Mouse (Mus musculus) testis, postnatal 14 days (tissue): ENCODE data around the gene Nup214.
A peak's percentile ranks its signal among the peaks of the same experiment; 100 is the strongest.
"Not testable (repeated sequence)": the region's sequence is repeated elsewhere in the genome, so short reads cannot be mapped to it uniquely, and the experiment has no call there.

Experiments
- DNase-seq: peaks from one replicate; pipeline ENCODE4 v3.0.0; 2021; ENCODE audit warnings: low spot score

Nup214 gene

DNA sequence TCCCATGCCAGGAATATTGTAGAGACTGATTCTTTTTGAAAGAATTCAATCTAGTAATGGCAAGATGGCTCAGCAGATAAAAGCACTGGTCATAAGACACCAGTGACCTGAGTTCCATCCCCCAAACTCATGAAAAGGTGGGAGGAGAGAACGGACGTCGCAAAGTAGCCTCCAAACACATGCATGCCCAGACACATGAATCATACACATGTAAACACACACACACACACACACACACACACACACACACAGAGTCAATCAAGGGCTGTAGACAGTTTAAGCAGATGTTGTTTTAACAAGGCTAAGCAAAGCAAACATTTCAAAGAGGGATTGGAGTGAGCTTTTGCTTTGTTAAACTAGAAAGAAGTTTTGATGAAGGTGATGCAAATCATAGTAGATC is 10.0 kb upstream of the Nup214 start:
- no peak for DNase-seq

DNA sequence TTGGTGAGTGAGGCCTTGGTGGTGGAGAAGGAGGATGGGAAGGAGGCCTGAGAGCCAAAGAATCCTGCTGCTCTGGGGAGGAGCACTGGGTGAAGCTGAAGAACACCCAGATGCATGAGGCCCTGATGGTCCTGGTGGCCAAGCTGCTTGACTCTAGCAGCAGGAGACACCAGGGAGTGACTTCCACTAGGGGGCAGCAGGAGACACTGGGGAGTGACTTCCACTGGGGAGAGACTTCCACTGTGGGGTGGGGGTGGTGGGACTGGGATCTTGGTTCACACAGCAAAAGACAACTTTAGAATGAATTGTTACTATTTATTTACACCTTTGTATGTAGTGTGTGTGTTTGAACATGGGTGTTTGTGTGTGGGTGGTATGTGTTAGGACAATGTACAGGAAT is 9.1 kb upstream of the Nup214 start:
- no peak for DNase-seq

DNA sequence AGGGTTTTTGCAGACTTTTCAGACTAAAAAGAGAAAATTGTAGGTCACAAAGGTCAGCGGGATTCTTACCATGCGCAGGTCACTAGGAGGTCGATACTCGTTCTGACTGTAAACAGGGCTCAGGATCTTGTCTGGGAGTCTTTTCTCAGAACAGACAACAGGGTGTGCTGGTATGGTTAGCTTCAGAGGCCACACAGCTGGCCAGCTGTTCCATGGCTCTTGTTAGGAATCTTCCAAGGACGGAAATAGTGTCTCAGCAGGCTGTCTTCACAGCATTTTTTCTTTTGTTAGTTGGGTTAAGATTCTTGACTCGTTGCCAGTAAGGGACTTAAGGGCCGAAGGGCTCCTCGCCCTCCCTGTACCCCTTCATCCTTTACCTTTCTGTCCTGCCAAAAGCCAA is 7.4 kb upstream of the Nup214 start:
- DNase-seq = no peak

DNA sequence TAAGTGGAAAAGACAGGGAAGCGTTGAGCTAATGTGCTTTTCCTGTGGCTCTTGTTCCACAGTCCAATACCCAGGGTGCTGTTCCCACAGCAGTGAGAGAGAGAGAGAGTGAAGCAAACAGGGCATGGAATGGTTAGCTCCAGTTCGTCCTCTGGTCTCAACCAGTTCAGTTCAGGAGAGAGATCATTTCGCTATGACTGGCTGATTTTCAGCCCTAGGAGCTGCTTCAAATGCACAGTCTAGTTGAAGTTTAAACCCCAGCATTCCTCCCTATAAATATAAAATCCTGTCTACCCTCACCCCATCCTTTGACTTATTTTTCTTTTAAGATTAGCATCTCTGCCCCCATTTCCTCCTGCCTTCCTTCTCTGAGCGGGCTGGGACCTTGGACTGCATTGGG is 1.6 kb upstream of the Nup214 start:
- DNase-seq = no peak

DNA sequence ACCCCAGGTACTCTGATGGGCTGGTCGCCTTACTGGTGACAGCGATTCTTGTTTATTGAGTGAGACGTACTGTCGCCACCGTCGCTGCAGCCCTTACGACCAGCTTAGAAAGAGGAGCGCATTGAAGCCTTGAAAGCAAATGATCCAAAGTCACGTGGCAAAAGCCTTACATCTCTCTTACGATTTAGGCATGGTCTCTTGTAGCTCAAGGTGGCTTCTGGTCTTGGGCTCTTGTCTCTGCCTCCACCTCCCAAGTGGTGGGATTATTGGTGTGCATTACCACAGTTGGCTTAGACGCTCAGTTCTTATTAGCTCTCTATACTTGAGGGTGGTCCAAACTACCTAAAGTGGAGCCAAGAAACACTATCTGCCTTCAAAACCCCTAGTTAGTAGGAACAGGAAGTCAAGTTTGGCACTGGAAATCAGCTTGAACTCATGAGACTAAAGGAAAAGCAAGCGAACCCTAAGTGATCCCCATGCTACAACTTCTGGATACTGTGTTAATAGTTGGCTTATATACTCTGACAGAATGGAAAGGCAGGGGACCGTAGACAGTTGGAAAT is 654 bp downstream of the Nup214 start:
- DNase-seq = no peak

DNA sequence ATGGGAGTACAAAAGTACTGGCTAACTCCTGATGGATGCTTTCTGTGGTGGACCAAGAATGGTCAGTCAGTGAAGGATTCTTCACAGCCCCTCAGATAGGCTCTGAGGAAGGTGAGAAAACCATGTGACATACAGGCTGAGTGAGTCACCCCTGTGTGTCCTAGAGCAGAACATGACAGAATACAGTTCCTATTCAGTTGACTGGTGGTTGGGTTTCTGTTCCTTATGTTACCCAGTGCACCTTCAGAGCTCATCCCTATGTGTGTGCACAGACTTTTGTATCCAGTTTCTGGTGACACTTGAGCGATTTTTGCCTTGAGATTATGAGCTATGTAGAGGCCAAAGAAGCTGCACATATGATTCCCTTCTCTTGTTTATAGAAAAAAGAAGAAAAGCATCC is 13.5 kb downstream of the Nup214 start:
- DNase-seq = no peak

DNA sequence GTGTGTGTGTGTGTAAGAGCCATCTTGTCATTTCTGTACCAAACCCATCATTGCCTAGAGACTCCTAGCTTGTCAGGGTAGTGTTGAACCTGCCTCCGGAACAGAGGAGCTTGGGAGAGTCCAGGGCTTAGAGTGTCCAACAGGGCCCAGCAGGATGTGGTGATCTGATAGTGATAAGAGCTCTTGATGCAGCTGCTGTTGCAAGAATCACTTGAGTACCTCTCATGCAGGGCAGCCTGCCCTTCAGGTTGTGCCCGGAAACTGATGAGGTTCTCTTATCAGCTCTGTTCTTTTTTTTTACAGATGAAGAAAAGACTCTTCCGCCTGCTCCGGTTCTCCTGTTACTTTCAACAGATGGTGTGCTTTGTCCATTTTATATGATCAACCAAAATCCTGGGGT is 16.7 kb downstream of the Nup214 start:
- DNase-seq = no peak

DNA sequence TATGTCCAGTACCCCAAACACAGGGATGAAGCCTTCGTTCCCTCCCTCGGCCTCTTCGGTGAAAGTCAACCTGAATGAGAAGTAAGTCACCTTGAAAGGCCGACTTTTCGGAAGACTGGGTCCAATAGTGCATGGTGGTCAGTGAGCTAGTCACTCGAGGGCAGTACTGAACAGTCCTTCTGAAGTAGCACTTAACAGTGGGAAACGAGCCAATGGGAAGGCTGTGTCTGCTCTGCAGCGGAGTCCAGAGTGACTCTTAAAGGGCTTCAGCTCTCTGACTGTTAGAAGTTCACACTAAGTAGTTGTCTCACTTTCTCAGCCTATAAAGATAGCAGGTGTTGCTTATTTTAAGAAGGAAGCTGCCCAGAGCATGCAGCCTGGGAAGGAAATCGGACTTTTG is 20.7 kb downstream of the Nup214 start:
- no peak for DNase-seq

DNA sequence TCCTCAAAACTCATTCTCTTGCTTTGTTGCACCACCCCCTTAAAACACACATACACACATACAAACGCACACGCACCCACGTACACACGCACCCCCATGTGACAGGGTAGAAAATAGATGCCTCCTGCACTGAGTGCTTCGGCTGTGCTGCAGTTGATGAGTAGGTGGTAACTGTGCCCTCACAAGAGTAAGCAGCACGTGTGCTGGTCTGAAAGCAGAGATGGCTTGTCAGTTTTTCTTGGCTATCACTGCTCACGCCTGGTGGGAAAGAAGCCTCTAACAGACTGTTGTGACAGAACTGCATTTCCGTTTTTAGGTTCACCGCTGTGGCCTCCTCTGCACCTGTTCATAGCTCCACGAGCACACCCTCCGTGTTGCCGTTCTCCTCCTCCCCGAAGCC is 21.8 kb downstream of the Nup214 start:
- no peak for DNase-seq

DNA sequence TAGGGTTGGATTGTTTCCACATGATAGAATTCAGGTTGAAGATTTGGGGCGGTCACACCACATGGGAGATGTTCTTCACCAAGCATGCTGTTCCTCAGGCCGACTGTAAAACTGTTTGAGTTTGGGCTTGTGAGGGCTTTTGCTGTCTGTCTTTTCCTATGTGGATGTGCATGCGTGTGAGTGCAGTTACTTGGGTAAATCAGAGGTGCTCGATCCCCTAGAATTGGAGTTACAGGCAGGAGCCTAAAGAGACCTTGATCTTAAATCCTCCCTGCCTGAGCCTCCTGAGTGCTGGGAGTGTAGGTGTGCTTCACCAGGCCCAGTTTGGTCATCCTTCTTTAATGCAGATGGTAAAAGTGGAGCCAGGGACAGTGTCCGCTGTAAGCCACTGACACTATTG is 23.3 kb downstream of the Nup214 start:
- DNase-seq = no peak

DNA sequence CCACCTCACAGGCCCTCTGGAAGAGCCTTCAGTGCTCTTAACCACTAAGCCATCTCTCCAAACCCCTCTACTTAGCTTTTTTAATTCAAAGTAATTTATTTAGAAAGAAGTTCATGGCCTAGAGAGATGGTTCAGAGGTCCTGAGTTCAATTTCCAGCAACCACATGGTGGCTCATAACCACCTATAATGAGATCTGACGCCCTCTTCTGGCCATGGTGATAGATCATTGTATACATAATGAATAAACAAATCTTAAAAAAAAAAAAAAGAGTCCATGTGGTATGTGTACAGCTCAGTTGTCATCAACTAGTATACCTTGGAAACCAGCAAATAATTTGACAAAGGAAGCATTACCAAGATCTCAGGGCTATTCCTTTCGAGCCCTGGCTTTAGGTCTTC is 24.2 kb downstream of the Nup214 start:
- no peak for DNase-seq

DNA sequence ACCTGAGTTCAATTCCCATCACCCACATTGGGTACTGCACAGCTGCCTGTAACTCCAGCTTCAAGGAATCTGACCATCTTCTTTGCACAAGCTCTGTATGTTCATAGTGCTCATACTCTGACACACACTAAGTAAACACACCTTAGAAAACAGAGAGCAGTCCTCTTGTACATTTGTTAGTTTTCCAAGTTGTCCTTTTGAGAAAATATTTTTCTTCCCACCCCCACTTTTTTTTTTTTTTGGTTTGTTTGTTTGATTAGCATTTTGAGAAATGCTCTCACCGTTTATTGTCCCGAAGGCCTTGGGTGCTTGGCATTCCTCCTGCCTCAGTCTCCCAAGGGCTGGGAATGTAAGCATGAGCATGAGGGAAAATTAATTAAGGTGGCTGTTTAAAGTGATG is 34.1 kb downstream of the Nup214 start:
- DNase-seq = no peak

DNA sequence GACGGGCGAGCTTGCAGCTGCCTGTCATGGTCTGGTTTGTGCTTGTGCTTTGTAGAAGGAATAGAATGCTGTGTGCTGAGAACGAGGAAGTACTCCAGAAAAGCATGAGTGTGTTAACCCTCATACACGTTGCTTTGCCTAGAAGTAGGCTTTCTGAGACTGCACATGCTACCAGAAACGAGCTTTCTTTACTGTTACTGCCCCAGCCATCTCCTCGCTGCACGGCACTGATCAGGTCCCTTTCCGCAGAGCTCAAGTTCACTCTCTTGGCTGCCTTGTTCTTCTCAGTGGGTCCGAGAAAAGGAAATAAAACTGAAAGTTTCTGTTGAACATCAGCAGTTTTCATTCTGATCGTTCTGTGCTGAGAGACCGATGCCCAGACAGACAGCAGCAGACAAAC is 34.5 kb downstream of the Nup214 start:
- DNase-seq = no peak

DNA sequence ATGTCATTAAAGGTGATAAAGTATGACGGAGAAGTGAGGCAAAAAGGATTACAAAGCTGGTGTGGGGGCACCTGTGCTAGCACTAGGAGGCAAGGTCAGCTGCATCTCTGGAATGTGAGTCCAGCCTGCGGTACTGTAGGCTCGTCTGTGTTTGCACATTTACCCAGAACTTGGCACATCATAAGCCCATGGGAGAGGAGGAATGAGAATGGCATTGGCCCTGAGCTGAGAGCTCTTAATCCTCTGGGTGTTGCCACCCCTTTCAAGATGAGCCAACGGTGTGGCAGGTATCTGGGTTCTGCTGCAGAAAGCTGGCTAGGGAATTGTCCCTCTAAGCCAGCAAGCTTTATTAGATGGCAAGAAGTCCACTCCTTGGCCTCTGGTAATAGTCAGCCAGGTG is 45.5 kb downstream of the Nup214 start:
- no peak for DNase-seq

DNA sequence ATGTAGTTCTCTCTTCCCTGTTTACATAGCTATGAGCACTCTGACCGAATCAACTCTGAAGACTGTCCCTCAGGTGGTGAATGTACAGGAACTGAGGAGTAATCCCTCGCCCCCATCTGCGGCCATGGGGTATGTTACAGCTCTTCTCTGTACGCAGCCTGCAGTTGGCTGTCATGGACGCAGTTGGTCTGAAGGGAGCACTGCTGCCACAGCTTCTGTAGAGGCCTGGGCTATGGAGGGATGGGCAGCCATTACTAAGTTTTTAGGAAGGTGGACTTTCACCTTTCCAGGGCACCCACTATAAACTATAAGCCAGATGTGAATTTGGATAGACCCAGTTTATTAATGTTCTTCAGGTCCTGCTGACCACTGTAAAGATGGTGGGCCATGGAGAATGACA is 46.0 kb downstream of the Nup214 start:
- DNase-seq = no peak

DNA sequence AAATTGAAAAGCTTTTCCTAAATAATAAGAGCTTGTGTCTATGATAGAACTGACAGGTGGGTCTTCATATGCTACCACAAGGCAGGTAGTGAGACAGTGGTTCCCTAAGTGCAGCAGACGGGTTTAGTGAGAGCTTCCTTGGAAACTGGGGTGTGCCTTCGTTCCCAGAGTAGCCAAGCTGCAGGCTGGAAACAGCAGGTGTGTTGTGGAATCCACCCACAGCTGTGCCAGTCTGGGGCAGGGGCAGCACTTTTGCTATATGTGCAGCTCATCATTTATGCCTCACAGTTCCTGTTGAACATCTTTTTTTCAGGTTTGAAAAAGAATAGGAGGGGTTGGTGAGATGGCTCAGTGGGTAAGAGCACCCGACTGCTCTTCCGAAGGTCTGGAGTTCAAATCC is 50.1 kb downstream of the Nup214 start:
- no peak for DNase-seq

DNA sequence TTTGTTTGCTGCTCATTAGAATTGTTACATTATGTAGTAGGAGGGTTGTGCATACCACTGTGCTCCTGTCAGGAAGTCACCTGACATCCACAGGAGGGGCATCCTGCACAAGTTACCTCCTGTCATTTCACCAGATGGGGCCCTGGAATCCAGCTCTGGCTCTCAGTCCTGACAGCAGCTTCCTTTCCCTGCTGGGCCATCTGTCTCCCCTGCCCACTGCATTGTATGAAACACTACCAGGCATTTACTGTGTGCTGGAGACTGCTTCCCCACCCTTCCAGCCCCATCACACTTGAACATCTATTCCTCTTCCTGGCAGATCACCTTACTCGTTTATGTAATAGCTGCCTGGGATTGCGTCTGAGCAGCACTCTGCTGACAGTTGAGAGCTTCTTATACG is 55.4 kb downstream of the Nup214 start:
- DNase-seq = no peak

DNA sequence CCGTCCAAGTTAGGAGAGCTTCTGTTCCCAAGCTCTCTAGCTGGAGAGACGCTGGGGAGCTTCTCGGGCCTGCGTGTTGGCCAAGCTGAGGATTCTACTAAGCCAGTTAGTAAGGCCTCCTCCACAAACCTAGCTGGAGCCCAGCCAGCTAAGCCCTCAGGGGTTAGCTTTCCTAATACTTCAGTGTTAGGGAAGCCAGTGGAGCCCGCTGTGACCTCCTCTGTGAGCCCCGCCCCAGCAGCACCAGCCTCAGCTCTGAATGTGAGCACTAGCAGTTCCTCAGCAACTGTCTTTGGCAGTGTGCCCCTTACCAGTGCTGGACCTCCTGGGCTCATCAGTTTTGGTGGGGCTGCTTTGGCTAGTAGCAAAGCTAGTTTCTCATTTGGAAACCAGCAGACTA is 59.2 kb downstream of the Nup214 start:
- DNase-seq = peak; percentile 46

DNA sequence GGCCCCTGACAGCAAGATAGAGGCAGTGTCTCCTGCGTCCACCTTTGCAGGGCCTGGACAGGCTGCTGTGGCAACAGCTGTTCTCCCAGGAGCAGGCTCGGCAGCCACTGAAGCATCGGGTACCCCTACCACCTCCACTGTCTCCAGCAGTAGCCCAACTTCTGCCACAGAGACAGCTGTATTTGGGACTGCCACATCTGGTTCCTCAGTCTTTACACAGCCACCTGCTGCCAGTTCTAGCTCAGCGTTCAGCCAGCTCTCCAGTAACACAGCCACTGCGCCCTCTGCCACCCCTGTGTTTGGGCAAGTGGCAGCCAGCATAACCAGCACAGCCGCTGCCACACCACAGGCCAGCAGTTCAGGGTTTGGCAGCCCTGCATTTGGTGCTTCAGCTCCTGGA is 60.0 kb downstream of the Nup214 start:
- DNase-seq = no peak

DNA sequence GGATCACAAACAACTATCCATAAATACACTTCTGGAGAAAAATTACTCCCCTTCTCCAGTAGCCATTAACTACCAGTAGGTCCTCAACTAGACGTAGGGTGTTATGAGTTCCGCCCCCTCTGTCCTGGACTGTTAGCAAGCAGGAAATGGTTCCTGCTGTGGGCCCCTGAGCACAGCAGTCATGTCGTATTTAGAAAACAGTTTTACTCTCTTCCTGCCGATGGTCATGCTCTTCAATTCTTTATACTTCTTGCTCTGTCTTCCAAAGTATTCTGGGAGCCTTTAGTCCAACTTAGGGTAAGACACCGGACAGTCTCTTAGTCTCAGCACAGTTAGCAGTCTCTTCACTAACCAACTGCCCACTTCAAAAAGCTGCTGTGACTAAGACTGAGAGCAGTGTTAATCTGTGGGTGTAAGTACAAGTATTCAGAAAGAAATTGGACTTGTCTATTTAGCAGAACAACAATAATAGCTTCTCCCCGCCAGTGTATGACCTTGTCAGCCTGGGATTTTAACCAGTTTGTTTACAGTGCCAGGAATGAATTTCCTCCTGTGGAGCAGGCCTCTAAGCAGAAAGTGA is 63.1 kb downstream of the Nup214 start:
- DNase-seq = no peak

DNA sequence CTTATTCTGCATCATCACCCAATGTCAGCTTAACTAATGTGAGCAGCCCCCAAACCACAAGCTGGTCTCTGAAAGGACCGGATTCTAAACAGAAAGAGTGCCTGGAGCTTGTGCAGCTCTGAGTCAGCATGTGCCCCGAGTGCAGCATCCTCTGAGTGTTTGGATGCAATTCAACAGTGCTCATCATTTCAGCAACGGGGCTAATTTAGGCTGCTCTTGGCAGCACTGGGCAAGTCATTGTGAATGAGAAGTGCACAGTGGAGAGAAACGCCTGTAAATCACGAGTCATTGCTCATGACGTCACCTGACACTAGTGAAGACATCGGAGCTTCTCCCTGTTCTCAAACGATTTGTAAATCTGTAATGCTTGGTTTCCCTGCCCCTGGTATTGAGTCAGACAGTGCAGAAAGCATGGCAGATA is 64.4 kb downstream of the Nup214 start:
- no peak for DNase-seq

DNA sequence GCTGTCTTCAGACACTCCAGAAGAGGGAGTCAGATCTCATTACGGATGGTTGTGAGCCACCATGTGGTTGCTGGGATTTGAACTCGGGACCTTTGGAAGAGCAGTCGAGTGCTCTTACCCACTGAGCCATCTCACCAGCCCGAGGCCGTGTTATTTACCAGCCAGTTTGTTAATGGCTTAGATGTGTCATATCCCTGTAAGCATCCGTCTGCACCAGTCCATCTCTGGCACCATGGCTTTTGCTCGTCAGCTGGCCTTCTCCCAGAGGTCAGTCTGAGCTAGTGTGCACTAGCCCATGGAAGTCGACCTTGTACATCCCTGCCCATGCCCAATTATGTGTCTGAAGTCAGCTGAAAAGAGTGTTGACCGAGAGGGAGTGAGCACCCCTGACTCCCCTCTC is 66.4 kb downstream of the Nup214 start:
- DNase-seq = not testable (repeated sequence)

DNA sequence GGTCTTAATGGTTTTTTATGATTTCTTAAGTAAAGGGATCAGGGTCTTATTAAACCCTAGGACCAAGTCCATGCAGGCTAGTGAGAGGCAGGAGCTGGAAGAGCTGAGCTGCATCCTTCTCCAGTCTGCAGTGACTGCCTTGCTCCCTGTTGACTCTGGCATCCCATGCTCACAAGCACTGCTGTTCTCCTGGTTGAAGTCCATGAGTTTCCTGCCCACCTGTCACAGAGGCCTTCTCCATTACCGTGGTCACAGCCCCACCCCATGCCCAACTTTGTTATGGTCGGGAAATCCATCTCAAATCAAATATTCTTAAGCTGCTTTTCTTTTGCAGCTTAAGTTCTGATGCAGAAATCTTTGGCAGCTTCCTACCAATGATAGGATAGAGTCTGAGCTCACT is 66.9 kb downstream of the Nup214 start:
- no peak for DNase-seq

DNA sequence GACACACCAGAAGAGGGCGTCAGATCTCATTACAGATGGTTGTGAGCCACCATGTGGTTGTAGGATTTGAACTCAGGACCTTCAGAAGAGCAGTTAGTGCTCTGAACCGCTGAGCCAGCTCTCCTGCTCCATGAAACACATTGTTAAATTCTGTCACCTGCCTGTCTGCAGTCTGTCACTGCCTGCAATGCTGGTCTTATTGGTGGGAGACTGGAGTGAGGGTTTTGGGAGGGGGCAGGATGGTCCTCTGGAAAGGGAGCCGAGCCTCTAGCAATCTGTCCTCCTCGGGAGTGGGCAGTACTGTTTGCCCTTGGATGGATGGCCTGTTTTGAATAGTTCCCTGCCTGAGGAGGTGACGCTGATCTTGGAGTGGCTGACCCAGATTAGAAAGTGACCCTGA is 69.6 kb downstream of the Nup214 start:
- no peak for DNase-seq

DNA sequence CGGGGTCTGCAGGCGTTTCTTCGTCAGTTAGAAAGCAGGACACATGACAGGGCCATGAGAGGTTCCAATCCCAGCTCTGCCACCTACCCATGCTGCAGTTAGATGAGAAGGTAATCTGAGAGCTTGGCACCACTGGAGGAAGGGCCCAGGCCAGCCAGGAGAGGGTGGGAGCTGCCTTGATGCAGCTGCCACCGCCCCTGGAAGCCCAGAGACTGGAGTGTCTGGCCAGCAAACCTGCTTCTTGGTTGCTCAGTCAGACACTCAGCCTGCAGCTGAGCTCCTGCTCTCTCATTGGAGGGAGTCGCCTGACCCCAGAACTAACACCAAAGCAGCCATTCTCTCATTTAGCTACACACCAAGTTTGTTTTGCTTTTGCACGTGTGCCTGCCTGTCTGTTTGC is 71.1 kb downstream of the Nup214 start:
- DNase-seq = no peak
